Mouse (Mus musculus) CH12.LX (cell line): ENCODE data around the gene Gmds. TPM values are rescaled to one million over a fixed set of nuclear protein-coding genes. Genes with fewer than 3 reads are reported as not detected.

Experiments
- DNase-seq: peaks from one replicate; pipeline ENCODE4 v3.0.0-alpha.2; 2013; ENCODE audit errors: extremely low read depth
- H3K27ac ChIP-seq: 2 replicates; pipeline ENCODE4 v1.5.1; 2012; ENCODE audit warnings: low read depth, mild to moderate bottlenecking, control low read depth, moderate library complexity; ENCODE audit not compliant: insufficient read depth
- H3K27me3 ChIP-seq: replicated peaks from 2 replicates; pipeline ENCODE3; 2012; ENCODE audit warnings: inconsistent platforms
- H3K36me3 ChIP-seq, 2 experiments: replicated peaks in 1 of 2; 2 replicates each; pipeline versions ENCODE3 to v1.6.1; 2012; ENCODE audit warnings: inconsistent platforms in 1 of 2, low read length in 1 of 2, mild to moderate bottlenecking in 1 of 2, mixed read lengths in 1 of 2, moderate library complexity in 1 of 2; ENCODE audit not compliant: control insufficient read depth in 1 of 2, insufficient read depth in 1 of 2
- H3K4me1 ChIP-seq, 2 experiments: 2 replicates each; pipeline ENCODE4 v1.6.1; 2012; ENCODE audit warnings: inconsistent platforms in 1 of 2, moderate library complexity in 1 of 2; ENCODE audit not compliant: insufficient read depth in 2 of 2, control insufficient read depth in 1 of 2
- H3K4me2 ChIP-seq: 2 replicates; pipeline ENCODE4 v1.6.1; 2012; ENCODE audit warnings: low read depth, mild to moderate bottlenecking, control low read depth; ENCODE audit not compliant: poor library complexity, insufficient read depth, severe bottlenecking
- H3K4me3 ChIP-seq, 3 experiments: fragments of 150-350 bp in 1 of 3; sonication (generic) in 1 of 3; replicated peaks in 1 of 3; 2 replicates each; pipeline versions ENCODE3 to v1.5.1; 2011 to 2012; ENCODE audit warnings: low read depth in 2 of 3, low read length in 2 of 3, mild to moderate bottlenecking in 2 of 3, moderate library complexity in 2 of 3, control low read depth in 1 of 3, improper control_type of control experiment in 1 of 3, inconsistent platforms in 1 of 3, mixed read lengths in 1 of 3; ENCODE audit not compliant: poor library complexity in 1 of 3
- H3K79me2 ChIP-seq: replicated peaks from 2 replicates; pipeline ENCODE4 v1.6.1; 2012; ENCODE audit warnings: mild to moderate bottlenecking, moderate library complexity; ENCODE audit not compliant: control insufficient read depth, poor library complexity, insufficient read depth, severe bottlenecking; ENCODE audit errors: extremely low read depth
- H3K9ac ChIP-seq: 2 replicates; pipeline ENCODE4 v1.6.1; 2012; ENCODE audit warnings: low read depth, mild to moderate bottlenecking, control low read depth, moderate library complexity; ENCODE audit not compliant: insufficient read depth
- H3K9me3 ChIP-seq: replicated peaks from 2 replicates; pipeline ENCODE3; 2012; ENCODE audit warnings: low read length, inconsistent platforms, mixed read lengths
- BHLHE40 ChIP-seq: IDR thresholded peaks from 2 replicates; pipeline ENCODE4 v1.6.1; 2011; ENCODE audit warnings: mild to moderate bottlenecking, low read depth, low read length, improper control_type of control experiment
- CHD2 ChIP-seq: IDR thresholded peaks from 2 replicates; pipeline ENCODE4 v1.6.1; 2011; ENCODE audit warnings: low read length, improper control_type of control experiment
- CTCF ChIP-seq, 2 experiments: IDR thresholded peaks in 1 of 2; conservative IDR thresholded peaks in 1 of 2; 2 replicates each; pipeline ENCODE4 v1.5.1; 2011 to 2012; ENCODE audit warnings: low read depth in 2 of 2, low read length in 2 of 2, improper control_type of control experiment in 1 of 2, inconsistent platforms in 1 of 2, mild to moderate bottlenecking in 1 of 2, moderate library complexity in 1 of 2
- ELF1 ChIP-seq: IDR thresholded peaks from 2 replicates; pipeline ENCODE4 v1.6.1; 2014; ENCODE audit warnings: low read depth, mild to moderate bottlenecking, inconsistent platforms, low read length, improper control_type of control experiment
- EP300 ChIP-seq: IDR thresholded peaks from 2 replicates; pipeline ENCODE4 v1.6.1; 2011; ENCODE audit warnings: low read length, improper control_type of control experiment
- ETS1 ChIP-seq: conservative IDR thresholded peaks from 2 replicates; pipeline ENCODE4 v1.6.1; 2012; ENCODE audit warnings: low read depth, mild to moderate bottlenecking, inconsistent platforms, low read length, improper control_type of control experiment, moderate library complexity
- HCFC1 ChIP-seq: IDR thresholded peaks from 2 replicates; pipeline ENCODE4 v1.6.1; 2012; ENCODE audit warnings: low read depth, mild to moderate bottlenecking, inconsistent platforms, low read length, improper control_type of control experiment
- IRF4 ChIP-seq: IDR thresholded peaks from 2 replicates; pipeline ENCODE4 v1.6.1; 2014; ENCODE audit warnings: low read depth, mild to moderate bottlenecking, inconsistent platforms, low read length, improper control_type of control experiment
- JUN ChIP-seq: IDR thresholded peaks from 2 replicates; pipeline ENCODE4 v1.6.1; 2011; ENCODE audit warnings: low read depth, mild to moderate bottlenecking, low read length, improper control_type of control experiment, moderate library complexity; ENCODE audit not compliant: insufficient read depth
- JUND ChIP-seq: conservative IDR thresholded peaks from 2 replicates; pipeline ENCODE4 v1.6.1; 2011; ENCODE audit warnings: low read depth, low read length, improper control_type of control experiment
- MAX ChIP-seq: IDR thresholded peaks from 2 replicates; pipeline ENCODE4 v1.6.1; 2011; ENCODE audit warnings: low read length, improper control_type of control experiment
- MEF2A ChIP-seq: IDR thresholded peaks from 2 replicates; pipeline ENCODE4 v1.6.1; 2014; ENCODE audit warnings: low read depth, mild to moderate bottlenecking, inconsistent platforms, low read length, improper control_type of control experiment, borderline replicate concordance
- MXI1 ChIP-seq: IDR thresholded peaks from 2 replicates; pipeline ENCODE4 v1.6.1; 2011; ENCODE audit warnings: mild to moderate bottlenecking, low read depth, low read length, improper control_type of control experiment
- MYC ChIP-seq: IDR thresholded peaks from 2 replicates; pipeline ENCODE4 v1.6.1; 2011; ENCODE audit warnings: low read depth, mild to moderate bottlenecking, improper control_type of control experiment, low read length
- NRF1 ChIP-seq: IDR thresholded peaks from 2 replicates; pipeline ENCODE4 v1.6.1; 2014; ENCODE audit warnings: low read depth, mild to moderate bottlenecking, inconsistent platforms, low read length, improper control_type of control experiment, moderate library complexity
- PAX5 ChIP-seq: IDR thresholded peaks from 2 replicates; pipeline ENCODE4 v1.6.1; 2012; ENCODE audit warnings: low read length, inconsistent platforms, mixed read lengths
- RAD21 ChIP-seq: IDR thresholded peaks from 2 replicates; pipeline ENCODE4 v1.6.1; 2011; ENCODE audit warnings: low read depth, mild to moderate bottlenecking, low read length, improper control_type of control experiment, moderate library complexity
- SMC3 ChIP-seq: IDR thresholded peaks from 2 replicates; pipeline ENCODE4 v1.6.1; 2011; ENCODE audit warnings: low read depth, low read length, improper control_type of control experiment
- TCF12 ChIP-seq: IDR thresholded peaks from 2 replicates; pipeline ENCODE4 v1.6.1; 2014; ENCODE audit warnings: low read depth, mild to moderate bottlenecking, inconsistent platforms, low read length, improper control_type of control experiment
- USF1 ChIP-seq: IDR thresholded peaks from 2 replicates; pipeline ENCODE4 v1.6.1; 2014; ENCODE audit warnings: low read depth, mild to moderate bottlenecking, inconsistent platforms, low read length, improper control_type of control experiment
- ZMIZ1 ChIP-seq: IDR thresholded peaks from 2 replicates; pipeline ENCODE4 v1.6.1; 2012; ENCODE audit warnings: low read depth, mild to moderate bottlenecking, inconsistent platforms, low read length, improper control_type of control experiment
- ZNF384 ChIP-seq: IDR thresholded peaks from 2 replicates; pipeline ENCODE4 v1.6.1; 2012; ENCODE audit warnings: low read depth, low read length, improper control_type of control experiment, inconsistent platforms
- dilution Hi-C: fragments of 300-500 bp; cut with MboI; formaldehyde crosslinking; loops from 2 replicates; pipeline ENCODE4 v1.14.3; 2020; ENCODE audit warnings: low sequenced_read_pairs; ENCODE audit not compliant: extremely low pct_unique_long_range_greater_than_20kb, extremely low pct_ligation_motif_present
- in situ Hi-C: fragments of 300-500 bp; cut with MboI; formaldehyde crosslinking; loops from 3 replicates; pipeline ENCODE4 v1.14.3; 2019; ENCODE audit warnings: low sequenced_read_pairs, low pct_ligation_motif_present, low pct_unique_long_range_greater_than_20kb, mixed read lengths
- polyA plus RNA-seq: library from polyadenylated mRNA; unstranded; fragments of >175 nt; gene quantifications from 2 replicates; pipeline ENCODE4 v1.2.1, GENCODE M21; 2012; ENCODE audit warnings: low read depth; ENCODE audit not compliant: insufficient read length
- total RNA-seq, 2 experiments: library from RNA; depleted of rRNA; stranded (reverse); fragments of 300-350 nt in 1 of 2; fragments of >200 nt in 1 of 2; gene quantifications; 2 replicates each; pipeline ENCODE4 v1.2.3; 2012 to 2014

Gmds gene
- total and polyA plus RNA-seq, 3 experiments = 11.0 to 19.3 (median 15.1) TPM

DNA sequence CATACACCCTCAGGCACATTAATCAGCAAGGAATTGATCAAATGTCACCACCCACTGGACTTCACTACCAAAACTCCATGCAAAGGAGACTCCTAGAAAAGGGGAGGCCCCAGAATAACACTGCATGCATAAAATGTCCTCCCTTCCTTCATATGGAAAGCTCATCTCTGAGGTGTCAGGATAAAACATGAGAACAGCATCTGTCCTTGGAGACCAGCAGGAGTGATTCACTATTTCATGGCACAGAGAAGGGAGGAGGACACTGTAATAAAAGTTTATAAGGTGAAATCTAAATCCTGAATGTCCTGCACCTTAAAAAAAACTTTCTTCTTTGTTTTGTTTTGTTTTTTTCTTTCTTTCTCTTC lies 319.3 kb downstream of the Gmds start:
- in situ Hi-C loops (no loop called here), dilution Hi-C loops (no loop called here)
- Histone ChIP-seq H3K9me3 (no peaks in the 10 kb centered on the region), H3K4me2 (no peak overlapping the region), H3K4me3 (no peak overlapping the region)
- no peak for TF ChIP-seq MYC
- TF ChIP-seq SMC3 = no peak
- TF ChIP-seq RAD21 = no peak
- TF ChIP-seq MEF2A = no peak
- TF ChIP-seq JUN = no peak
- no peak for TF ChIP-seq PAX5
- TF ChIP-seq ETS1 = no peak
- TF ChIP-seq, all 38 proteins: peak for 0
- Histone ChIP-seq H3K4me1 (peaks cover 2 to 32% of the 10 kb centered on the region in 2 experiments; a peak in 3 of 4 replicates), H3K27me3 (no peaks in the 10 kb centered on the region), H3K9ac (no peak overlapping the region), H3K36me3 (no peaks in the 10 kb centered on the region), H3K27ac (no peak overlapping the region), H3K79me2 (no peaks in the 10 kb centered on the region)
- no peak for DNase-seq

- dilution Hi-C loops = no loop called here
- in situ Hi-C loops = no loop called here
- H3K4me1 ChIP-seq = peaks cover 2 to 32% of the 10 kb centered on the region in 2 experiments; a peak in 3 of 4 replicates
Measured at GRCm38 (mm10) chr13:32018518-32019255, 319.9 kb downstream of the Gmds start.

More at GRCm38 (mm10) chr13:32018518-32019255, 319.9 kb downstream of the Gmds start:
- Histone ChIP-seq H3K9me3 (no peaks in the 10 kb centered on the region), H3K4me3 (no peak overlapping the region), H3K4me2 (no peak overlapping the region), H3K27ac (no peak overlapping the region), H3K9ac (no peak overlapping the region), H3K36me3 (no peaks in the 10 kb centered on the region), H3K79me2 (no peaks in the 10 kb centered on the region), H3K27me3 (no peaks in the 10 kb centered on the region)
- no peak for DNase-seq
- TF ChIP-seq JUN (no peak), MAX (no peak), BHLHE40 (no peak), ELF1 (no peak), ZNF384 (no peak), JUND (no peak), HCFC1 (no peak), CTCF (conservative IDR thresholded peaks at IDR 0.05 in 1 of 2, IDR thresholded peaks at IDR 0.05 in 1 of 2; ENCODE audit: low read depth in 2 of 2, low read length in 2 of 2) (no peak), ETS1 (no peak), MXI1 (no peak), ZMIZ1 (no peak), TCF12 (no peak), NRF1 (no peak), IRF4 (no peak), EP300 (no peak), CHD2 (no peak), USF1 (no peak), MYC (no peak)
- TF ChIP-seq, all 38 proteins: peak for 0
